Mouse (Mus musculus) monocyte, adult 5-6 weeks (primary cell): ENCODE data around the gene Pou4f1. TPM values are rescaled to one million over a fixed set of nuclear protein-coding genes. Genes with fewer than 3 reads are reported as not detected.
"Not testable (repeated sequence)": the region's sequence is repeated elsewhere in the genome, so short reads cannot be mapped to it uniquely, and the experiment has no call there.

Experiments
- ATAC-seq: fragments of 153-309, 156-312 bp; replicated peaks from 2 replicates; pipeline ENCODE4 v1.8.0; 2017; ENCODE audit warnings: mild to moderate bottlenecking; ENCODE audit not compliant: low TSS enrichment, insufficient number of reproducible peaks, severe bottlenecking, poor library complexity, low FRiP score
- total RNA-seq: library from RNA; stranded (forward); fragments of 200-1000, 200-491, 200-594 nt; gene quantifications from 3 replicates; pipeline ENCODE4 v1.2.3, GENCODE M21; 2017

The Pou4f1 gene
- total RNA-seq, result not detected in 3 replicates

GRCm38 (mm10) chr14:104467966-104468622, at the start of gene Pou4f1:
Pou4f1 (minus strand) TSS chr14:104467999.
- no peak for ATAC-seq

DNA sequence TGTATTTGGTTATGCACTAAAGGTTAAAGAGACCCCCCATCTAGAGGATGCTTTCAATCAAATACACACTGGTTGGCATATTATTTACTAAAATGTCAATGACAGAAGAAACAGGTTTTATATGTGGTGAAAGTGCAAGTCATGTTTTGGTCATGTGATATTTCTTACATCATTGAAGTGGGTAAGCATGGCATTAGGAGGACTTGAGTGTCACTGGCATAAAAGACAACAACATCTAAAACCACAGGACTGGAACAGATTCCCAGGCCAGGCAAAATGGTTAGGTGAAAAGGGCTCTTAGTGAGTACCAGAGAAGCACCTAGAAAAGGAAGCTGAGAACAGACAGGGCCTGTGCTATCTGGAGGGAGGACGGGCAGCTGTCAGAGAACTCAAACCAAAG, 43.9 kb upstream of the Pou4f1 start:
- no peak for ATAC-seq

DNA sequence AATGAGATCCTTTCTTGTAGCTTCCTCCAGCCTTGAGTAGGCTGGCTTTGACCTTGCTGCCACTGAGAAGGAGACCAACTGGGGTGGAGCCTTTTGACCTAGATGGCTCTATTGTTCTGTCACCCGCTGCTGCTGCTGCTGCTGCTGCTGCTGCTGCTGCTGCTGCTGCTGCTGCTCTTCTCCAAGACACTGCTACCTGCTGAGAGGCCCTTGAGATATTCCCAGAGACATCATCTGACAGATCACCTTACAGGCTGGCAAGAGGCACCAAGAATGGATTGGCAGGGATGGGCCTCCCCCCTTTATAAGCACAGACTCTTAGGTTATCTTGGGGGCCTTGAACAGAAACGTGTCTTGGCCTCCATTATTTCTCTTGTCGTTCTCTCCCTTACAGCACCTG, 35.0 kb upstream of the Pou4f1 start:
- ATAC-seq, result not testable (repeated sequence)

- no peak for ATAC-seq
Observed at GRCm38 (mm10) chr14:104479751-104480150, 12.0 kb upstream of the Pou4f1 start.

DNA sequence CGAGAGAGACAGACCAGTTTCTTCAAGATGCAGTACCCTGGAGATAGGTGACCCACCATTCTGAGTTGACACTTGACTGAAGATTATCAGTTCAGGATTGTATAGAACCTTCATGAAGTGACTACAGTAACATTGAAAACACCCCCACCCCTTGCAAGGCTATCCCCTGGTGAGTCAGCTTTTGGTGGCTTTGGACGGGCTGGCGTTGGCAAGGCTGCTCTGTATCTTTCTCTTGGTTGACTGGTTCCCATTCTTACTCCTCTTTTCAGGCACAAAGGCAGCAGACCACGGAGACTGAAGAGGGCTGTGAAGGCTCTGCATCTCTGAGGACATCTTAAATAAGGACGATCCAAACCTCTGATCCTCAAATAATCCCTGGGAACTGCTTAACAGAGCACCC, 10.8 kb upstream of the Pou4f1 start:
- no peak for ATAC-seq

DNA sequence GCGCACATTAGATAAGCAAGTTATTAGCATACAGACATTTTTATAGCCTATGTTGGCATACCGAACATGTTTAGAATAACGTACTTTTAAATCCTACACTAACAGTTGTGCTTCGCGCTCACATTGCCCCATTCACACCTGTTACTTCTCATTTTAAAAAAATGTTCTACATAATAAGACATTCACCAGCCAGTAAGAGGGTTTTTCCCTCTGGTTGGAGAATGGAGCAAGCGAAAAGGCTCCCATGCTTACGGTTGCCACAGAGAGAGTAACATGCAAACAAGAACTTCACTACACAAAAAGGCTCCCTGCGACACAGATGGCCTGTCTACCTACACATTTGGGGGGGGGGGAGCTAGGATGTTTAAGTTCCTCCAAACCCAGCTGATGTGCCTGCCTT, 9.8 kb upstream of the Pou4f1 start:
- no peak for ATAC-seq

DNA sequence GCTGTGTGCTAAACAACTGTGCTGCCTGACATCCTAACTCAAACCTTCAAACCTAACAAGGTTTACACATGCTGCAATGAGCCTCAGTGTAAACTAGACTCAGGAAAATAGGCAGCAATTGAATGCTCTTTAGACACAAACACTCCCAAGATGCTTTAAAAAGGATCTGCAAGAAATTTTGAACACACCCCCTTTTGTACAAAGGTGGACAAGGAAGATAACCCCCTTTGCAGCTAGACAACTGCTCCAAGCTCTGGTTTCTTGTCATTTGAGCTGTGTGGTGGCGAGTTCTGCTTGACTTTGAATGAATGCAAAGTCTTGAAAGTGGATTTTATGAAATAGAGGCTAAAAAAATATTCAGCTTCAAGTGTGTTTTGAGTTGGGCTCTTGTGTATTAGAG, 7.6 kb upstream of the Pou4f1 start:
- no peak for ATAC-seq

DNA sequence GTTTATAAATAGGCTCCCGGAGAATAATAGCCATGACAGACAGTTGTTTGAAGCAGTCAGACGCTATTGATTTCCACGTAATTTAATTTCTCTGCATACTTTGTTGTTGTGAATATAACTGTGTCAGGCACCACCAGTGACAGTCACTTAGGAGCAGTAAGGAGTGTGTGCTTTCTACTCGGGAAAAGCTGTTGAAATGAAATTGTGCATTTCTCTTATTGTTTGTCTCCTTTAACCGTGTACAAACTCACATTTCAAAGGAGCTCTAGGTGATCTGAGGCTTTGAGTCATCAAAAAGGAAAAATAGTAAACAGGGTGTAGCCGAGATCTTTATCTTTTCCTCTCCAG, 798 bp upstream of the Pou4f1 start:
- ATAC-seq, result no peak

DNA sequence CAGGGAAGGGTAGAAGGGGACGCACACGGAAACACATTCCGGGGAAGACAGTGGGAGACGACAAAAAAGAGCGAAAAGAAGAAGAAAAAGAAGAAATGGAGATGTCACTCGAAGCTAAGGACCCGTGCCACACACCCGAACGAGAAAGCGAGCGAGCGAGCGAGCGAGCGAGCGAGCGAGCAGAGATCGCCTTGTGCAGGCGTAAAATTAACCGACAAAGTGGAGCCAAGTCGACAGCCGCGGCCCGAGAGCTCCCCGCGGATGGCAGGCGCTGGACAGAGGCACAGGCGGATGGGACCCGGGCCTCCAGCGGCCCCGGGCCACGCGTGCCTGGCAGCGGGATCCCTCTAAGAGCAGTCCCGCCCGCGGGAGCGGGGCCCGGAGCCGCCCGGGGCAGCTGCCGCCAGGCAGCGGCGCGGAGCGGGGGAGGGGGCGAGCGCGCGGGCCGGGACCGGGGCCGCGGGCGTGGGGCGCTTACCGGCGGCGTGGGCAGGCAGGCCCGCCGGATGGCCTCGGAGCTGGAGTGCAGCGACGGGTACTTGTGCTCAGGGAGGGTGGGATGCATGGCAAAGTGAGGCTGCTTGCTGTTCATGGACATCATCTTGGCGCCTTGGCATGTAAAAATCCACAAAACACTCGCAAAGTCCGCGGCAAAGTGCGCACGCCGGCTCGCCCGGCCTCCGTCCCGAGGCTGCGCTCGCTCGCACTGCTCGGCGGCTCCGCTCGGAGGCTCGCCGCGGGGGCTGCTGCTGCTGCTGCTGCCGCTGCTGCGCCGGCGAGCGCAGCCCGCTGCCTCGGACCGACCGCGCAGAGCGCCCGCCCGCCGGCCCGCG, 450 bp downstream of the Pou4f1 start:
- no peak for ATAC-seq

- no peak for ATAC-seq
Observed at GRCm38 (mm10) chr14:104466557-104466956, 1.2 kb downstream of the Pou4f1 start.

DNA sequence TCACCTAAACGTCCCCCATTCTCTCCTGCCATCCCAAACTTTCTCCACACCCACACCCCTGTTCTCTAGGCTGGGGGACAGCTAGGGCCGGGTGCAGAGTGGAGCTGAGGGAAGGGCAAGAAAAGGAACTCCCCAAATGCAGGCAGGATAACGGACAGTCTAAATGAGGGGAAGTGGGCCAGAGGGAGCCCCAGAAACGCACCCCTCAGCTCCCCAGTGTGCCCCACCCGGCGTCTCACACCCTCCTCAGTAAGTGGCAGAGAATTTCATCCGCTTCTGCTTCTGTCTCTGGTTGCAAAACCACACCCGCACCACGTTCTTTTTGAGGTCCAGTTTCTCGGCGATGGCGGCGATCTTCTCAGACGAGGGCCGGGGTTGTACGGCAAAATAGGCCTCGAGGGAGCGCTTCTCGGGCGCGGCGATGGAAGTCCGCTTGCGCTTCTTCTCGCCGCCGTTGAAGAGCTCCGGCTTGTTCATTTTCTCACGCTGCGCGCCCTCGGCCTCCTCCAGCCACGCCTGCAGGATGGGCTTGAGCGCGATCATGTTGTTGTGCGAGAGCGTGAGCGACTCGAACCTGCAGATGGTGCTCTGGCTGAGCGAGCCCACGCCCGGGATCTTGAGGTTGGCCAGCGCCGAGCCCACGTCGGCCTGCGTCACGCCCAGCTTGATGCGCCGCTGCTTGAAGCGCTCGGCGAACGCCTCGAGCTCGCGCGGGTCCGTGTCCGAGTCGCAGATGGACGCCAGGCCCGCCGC, 2.1 kb downstream of the Pou4f1 start:
- ATAC-seq, result peak; percentile 36; the same call in 1 of the 2 replicates

GRCm38 (mm10) chr14:104464841-104465240, 3.0 kb downstream of the Pou4f1 start:
- ATAC-seq, result no peak

GRCm38 (mm10) chr14:104463631-104464250, 4.1 kb downstream of the Pou4f1 start:
- no peak for ATAC-seq

GRCm38 (mm10) chr14:104461286-104462240, 6.2 kb downstream of the Pou4f1 start:
- ATAC-seq, result no peak

DNA sequence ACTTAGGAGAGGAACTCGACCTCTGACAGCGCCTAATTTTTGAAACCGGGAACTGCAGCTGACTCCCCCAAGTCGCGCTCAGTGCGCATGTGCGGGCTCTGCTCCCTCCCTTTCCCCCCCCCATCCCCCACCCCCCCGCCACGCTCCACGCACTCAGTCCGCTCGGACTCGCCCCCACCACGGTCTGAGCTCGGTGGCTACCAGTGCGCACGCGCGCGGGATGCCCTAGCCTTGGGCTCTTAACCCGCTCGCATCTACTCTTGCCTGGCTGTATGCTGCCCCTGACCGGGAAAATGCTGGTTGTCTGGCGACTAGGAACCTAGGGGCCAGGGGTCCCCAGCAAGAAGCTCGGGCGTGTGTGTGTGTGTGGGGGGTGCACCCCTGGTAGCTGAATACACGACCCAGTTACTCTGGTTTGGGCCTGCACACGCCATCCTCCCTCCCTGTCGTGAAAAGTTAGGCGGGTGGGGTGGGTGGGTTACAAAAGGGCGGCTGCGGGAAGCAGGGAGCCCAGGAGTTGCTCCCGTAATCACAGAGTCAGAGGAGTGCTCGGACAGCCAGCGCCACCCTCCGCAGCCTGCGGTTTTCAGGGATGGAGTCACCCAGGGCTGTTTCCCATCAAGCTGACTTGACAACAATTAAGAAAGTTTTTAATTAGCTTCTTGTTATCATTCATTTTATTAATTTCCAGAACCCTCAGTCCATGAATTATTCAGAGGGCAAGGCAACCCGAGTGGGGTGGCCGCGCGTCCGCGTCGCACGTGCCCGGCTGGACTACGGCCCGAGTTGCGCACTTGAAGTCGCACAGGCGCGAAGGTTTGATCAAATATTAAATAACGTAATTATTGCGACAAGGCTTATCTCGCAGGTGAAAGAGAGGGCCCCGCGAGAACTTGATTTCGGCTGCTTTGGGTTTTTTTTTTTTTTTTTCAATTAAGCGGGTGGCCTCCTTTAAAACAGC, 7.2 kb downstream of the Pou4f1 start:
- no peak for ATAC-seq

DNA sequence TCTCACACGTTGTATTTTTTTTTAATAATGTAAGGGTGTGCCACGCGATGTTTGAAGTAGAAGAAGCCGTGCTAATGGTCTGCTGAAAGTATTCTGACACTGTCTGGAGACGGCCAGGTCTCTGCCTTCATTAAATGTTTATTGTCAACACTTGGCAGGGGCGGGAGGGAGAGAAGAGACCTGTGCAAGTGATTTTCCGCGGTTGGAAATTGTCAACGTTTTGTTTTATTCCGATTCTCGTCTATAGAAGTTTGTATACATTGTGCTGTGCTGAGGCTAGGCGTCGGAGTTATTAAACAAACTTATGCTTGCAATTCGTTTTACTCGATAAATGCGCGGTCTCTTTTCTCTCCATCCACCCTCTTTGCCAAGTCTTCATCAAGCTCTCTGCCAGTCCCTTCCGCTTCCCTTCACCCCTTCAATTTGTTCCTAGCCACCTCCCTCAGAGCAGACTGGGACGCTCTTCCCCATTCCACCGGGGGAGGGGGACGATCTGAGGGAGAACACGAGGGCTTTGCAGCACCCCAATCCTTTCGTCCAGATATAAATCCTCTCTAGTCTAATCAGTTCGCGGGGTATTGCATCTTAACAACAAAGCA, 8.2 kb downstream of the Pou4f1 start:
- ATAC-seq, result no peak
